Mouse (Mus musculus) megakaryocyte, embryonic 14.5 days (primary cell): ENCODE measurements around the gene Rab39b. TPM values are rescaled to one million over a fixed set of nuclear protein-coding genes. Genes with fewer than 3 reads are reported as not detected.

Source experiments
- H3K27me3 ChIP-seq: replicated peaks from 2 replicates; pipeline ENCODE3; 2012; ENCODE audit warnings: inconsistent platforms
- H3K36me3 ChIP-seq: replicated peaks from 2 replicates; pipeline ENCODE3; 2012; ENCODE audit warnings: low read length, inconsistent platforms, mixed read lengths
- H3K4me1 ChIP-seq: 2 replicates; pipeline ENCODE4 v1.6.1; 2012; ENCODE audit warnings: inconsistent platforms
- H3K4me3 ChIP-seq: replicated peaks from 2 replicates; pipeline ENCODE3; 2012; ENCODE audit warnings: moderate library complexity, mild to moderate bottlenecking, inconsistent platforms
- H3K9me3 ChIP-seq: 2 replicates; pipeline ENCODE4 v1.6.1; 2012; ENCODE audit warnings: inconsistent platforms
- FLI1 ChIP-seq: IDR thresholded peaks from 2 replicates; pipeline ENCODE4 v1.6.1; 2012; ENCODE audit warnings: low read length, inconsistent platforms, mixed read lengths
- GATA1 ChIP-seq: IDR thresholded peaks from 3 replicates; pipeline ENCODE4 v1.6.1; 2012; ENCODE audit warnings: mixed read lengths, low read length, inconsistent platforms, borderline replicate concordance
- polyA plus RNA-seq: library from polyadenylated mRNA; stranded (reverse); fragments of >175 nt; gene quantifications from 2 replicates; pipeline ENCODE4 v1.2.3, GENCODE M21; 2012; ENCODE audit warnings: low replicate concordance; ENCODE audit not compliant: insufficient read depth

The Rab39b gene
- polyA plus RNA-seq, result not detected in 2 replicates

DNA sequence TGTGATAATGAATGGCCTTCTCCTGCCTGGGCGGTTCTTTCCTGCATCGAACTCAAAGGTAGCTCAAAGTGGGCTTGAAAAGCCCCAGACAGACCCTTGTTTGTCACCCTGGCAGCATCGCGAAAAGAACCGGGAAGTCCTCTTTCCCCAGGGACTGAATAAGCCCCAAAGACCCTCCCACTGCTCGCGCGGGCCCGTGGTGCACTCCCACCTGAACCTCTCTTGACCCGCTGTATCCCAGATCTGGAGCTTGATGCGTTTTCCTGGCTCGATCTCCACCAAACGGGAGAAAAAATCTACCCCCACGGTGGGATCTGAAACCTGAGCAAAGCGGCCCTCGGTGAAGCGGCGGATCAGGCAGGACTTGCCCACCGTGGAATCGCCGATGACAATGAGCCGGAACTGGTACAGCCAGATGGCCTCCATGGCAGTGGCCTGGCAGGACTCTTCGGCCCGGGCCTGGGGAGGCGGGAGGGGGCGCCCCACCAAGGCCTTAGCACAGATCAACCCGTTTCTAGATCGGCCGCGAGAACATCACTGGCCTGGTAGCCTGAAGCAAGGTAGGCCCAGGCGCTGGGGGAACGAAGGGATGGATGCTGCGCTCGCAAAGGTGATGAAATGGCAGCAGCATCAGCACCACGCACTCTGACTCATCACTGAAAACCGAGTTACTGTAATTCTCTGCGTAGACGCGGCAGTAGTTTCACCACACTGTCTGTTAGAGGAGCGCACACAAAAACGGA, at the start of gene Rab39b:
Gene Rab39b (minus strand): TSS at position 650 of the 743 bp plus-strand sequence.
- Histone ChIP-seq H3K9me3 (no peaks in the 10 kb centered on the region), H3K27me3 (peaks cover 12% of the 10 kb centered on the region), H3K4me3 (peak within 1 kb of the TSS; percentile 86), H3K36me3 (no peaks in the 10 kb centered on the region), H3K4me1 (peaks cover 5% of the 10 kb centered on the region; the same call in 1 of the 2 replicates)
- TF ChIP-seq FLI1, result no peak
- no peak for TF ChIP-seq GATA1

DNA sequence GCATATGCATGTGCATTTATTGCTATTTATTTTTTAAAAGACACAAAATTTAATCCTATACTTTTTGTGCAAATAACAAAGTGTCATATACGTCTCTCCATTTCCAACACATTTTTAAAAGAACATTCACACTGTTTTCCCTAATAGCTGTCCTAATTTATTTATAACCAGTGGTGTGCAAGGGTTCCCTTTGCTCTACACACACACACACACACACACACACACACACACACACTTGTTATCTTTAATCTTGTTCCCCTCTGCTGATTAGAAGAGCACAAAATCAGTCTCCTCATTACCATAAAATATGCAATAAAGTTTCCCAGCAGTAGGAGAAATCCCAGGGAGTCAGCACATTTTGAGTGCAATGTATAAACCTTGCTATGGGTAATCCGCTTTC, 508 bp upstream of the Rab39b start:
- Histone ChIP-seq H3K27me3 (peaks cover 12% of the 10 kb centered on the region), H3K4me1 (peaks cover 5% of the 10 kb centered on the region; the same call in 1 of the 2 replicates), H3K9me3 (no peaks in the 10 kb centered on the region), H3K36me3 (no peaks in the 10 kb centered on the region), H3K4me3 (no peak overlapping the region)
- no peak for TF ChIP-seq GATA1
- no peak for TF ChIP-seq FLI1

Other genes starting within 250 kb of the Rab39b start
- gene Fundc2, start 195.8 kb downstream of the Rab39b start, polyA plus RNA-seq, result 2.2 TPM in 1 of 2 replicates, not detected in the other
- not detected in 2 replicates for gene F8, start 195.6 kb downstream of the Rab39b start, polyA plus RNA-seq
- 4.2 and 7.9 TPM in 2 replicates for gene Cmc4, start 161.6 kb downstream of the Rab39b start, polyA plus RNA-seq
- 0.10 and 0.71 TPM in 2 replicates for gene Mtcp1, start 161.6 kb downstream of the Rab39b start, polyA plus RNA-seq
- 2.5 and 9.9 TPM in 2 replicates for gene Brcc3, start 161.6 kb downstream of the Rab39b start, polyA plus RNA-seq
- 2.0 TPM in 1 of 2 replicates, not detected in the other for gene Vbp1, start 63.9 kb downstream of the Rab39b start, polyA plus RNA-seq